Mouse (Mus musculus): ENCODE measurements at regions not wholly inside any gene's neighbourhood (a gene's known extent, or its start where the extent isn't known, plus 50 kb on each side); places are given as distances from the start of the nearest gene placed in this dataset.
"Not testable (repeated sequence)": the region's sequence is repeated elsewhere in the genome, so short reads cannot be mapped to it uniquely, and the experiment has no call there.

DNA sequence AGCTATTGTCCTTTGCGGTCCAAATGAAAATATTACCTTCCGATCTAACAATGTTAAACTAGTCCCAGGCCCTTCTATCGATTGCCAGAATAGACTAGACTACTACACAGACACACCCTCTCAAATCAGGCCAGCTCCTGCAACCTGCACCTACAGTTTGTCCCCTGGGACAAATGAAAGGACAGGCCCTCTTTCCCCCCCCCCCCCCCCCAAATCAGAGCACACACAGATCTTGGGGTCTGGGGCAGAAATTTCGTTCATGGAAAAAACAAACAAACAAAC lies 77.8 kb downstream of the BC107364 start:
- not testable (repeated sequence) for H3K27me3 ChIP-seq (ENCODE audit: control insufficient read depth); H3K36me3 ChIP-seq (ENCODE audit: control insufficient read depth); H3K4me3 ChIP-seq (replicated peaks); H3K9me3 ChIP-seq (ENCODE audit: control insufficient read depth, low read length); H3K4me1 ChIP-seq (ENCODE audit: control insufficient read depth)

DNA sequence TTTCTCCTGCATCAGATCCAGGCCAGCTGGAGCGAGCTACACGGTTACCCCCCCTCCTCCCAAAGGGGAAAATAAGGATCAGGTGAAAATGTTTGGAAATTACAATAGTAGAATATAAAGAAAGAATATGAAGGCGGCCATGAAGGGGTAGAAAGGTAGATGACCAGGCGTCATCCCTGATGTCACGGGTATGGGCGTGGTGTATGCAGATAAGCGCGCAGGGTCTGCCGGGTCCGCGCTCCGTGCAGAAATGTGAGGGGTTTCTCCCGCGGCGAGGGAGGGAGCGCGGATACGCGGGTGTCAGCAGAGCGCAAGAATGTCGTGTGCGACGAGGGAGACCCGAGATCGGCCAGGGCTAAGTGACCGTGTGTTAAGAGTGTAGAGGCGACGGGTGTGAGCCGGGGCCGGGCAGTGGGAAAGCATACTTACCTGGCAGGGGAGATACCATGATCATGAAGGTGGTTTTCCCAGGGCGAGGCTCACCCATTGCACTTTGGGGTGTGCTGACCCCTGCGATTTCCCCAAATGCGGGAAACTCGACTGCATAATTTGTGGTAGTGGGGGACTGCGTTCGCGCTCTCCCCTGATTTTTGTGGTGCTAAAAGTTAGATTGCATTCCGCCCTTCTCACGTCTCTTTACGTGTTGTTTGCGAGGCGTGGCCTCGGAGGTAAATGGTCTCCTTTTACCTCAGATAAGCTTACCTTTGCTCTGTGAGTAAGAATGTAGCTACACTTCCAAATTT lies 78.3 kb downstream of the BC107364 start:
- not testable (repeated sequence) for H3K4me3 ChIP-seq (replicated peaks); H3K9me3 ChIP-seq (ENCODE audit: control insufficient read depth, low read length); H3K36me3 ChIP-seq (ENCODE audit: control insufficient read depth); H3K4me1 ChIP-seq (ENCODE audit: control insufficient read depth); H3K27me3 ChIP-seq (ENCODE audit: control insufficient read depth)

DNA sequence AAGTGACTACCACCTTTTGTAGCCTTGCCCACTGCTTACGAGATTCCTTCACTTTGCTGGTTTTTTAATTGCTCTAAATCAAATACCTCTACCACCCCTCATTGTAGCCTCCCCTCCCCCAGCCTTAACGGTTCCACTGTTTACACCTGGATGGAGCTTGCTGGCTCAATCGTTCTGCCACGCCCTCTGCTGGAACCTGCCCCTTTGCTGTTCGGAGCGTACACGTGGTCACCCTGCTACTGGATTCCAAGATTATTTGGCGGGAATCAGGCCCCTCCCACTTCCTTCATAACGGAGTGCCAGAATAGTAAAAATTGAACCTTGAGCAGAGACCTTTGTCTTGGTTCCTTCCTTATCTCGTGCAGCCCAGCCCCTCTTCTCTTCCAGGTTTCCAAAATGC lies 68.8 kb upstream of the Fcgr1 start:
- not testable (repeated sequence) for H3K9me3 ChIP-seq (ENCODE audit: control insufficient read depth, low read length); H3K4me1 ChIP-seq (ENCODE audit: control insufficient read depth); H3K4me3 ChIP-seq (replicated peaks); H3K36me3 ChIP-seq (ENCODE audit: control insufficient read depth)
- H3K27me3 ChIP-seq (ENCODE audit: control insufficient read depth), result peaks cover 14% of the 10 kb centered on the region

DNA sequence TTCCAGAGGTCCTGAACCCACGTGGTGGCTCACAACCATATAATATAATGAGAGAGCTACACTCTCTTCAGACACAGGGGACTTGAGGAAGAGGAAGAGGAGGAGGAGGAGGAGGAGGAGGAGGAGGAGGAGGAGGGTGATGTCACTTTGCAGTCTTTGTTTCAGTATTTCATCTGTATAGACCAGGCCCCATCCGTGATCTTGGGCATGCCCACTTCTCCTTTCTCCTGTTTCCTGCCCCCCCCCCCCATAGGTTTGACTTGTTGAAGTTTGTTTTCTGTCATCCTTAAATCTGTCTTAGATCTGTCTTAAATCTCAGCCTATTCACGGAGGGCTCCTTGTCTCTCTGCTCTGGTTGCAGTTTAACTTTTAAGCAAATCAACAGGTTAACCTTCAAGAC lies 67.0 kb upstream of the Fcgr1 start:
- no peak overlapping the region for H3K4me3 ChIP-seq (replicated peaks)
- no peak for TF ChIP-seq TAL1 (IDR thresholded peaks at IDR 0.05; ENCODE audit: low read length)
- TF ChIP-seq GATA1 (IDR thresholded peaks at IDR 0.05; ENCODE audit: low read length), result no peak
- no peaks in the 10 kb centered on the region for H3K36me3 ChIP-seq (ENCODE audit: control insufficient read depth)

DNA sequence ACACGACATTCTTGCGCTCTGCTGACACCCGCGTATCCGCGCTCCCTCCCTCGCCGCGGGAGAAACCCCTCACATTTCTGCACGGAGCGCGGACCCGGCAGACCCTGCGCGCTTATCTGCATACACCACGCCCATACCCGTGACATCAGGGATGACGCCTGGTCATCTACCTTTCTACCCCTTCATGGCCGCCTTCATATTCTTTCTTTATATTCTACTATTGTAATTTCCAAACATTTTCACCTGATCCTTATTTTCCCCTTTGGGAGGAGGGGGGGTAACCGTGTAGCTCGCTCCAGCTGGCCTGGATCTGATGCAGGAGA lies 66.4 kb upstream of the Fcgr1 start:
- not testable (repeated sequence) for H3K4me1 ChIP-seq (ENCODE audit: control insufficient read depth); H3K36me3 ChIP-seq (ENCODE audit: control insufficient read depth); H3K4me3 ChIP-seq (replicated peaks); H3K9me3 ChIP-seq (ENCODE audit: control insufficient read depth, low read length)
- peaks cover 14% of the 10 kb centered on the region for H3K27me3 ChIP-seq (ENCODE audit: control insufficient read depth)

More for the DNA sequence above, 67.0 kb upstream of the Fcgr1 start:
- Histone ChIP-seq H3K27me3 (ENCODE audit: control insufficient read depth) (peaks cover 14% of the 10 kb centered on the region), H3K9me3 (ENCODE audit: control insufficient read depth, low read length) (peaks cover 7% of the 10 kb centered on the region; the same call in 1 of the 2 replicates), H3K4me1 (ENCODE audit: control insufficient read depth) (no peaks in the 10 kb centered on the region)

DNA sequence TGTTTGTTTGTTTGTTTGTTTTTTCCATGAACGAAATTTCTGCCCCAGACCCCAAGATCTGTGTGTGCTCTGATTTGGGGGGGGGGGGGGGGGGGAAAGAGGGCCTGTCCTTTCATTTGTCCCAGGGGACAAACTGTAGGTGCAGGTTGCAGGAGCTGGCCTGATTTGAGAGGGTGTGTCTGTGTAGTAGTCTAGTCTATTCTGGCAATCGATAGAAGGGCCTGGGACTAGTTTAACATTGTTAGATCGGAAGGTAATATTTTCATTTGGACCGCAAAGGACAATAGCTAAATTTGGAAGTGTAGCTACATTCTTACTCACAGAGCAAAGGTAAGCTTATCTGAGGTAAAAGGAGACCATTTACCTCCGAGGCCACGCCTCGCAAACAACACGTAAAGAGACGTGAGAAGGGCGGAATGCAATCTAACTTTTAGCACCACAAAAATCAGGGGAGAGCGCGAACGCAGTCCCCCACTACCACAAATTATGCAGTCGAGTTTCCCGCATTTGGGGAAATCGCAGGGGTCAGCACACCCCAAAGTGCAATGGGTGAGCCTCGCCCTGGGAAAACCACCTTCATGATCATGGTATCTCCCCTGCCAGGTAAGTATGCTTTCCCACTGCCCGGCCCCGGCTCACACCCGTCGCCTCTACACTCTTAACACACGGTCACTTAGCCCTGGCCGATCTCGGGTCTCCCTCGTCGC lies 65.9 kb upstream of the Fcgr1 start:
- H3K9me3 ChIP-seq (ENCODE audit: control insufficient read depth, low read length); H3K4me1 ChIP-seq (ENCODE audit: control insufficient read depth); H3K4me3 ChIP-seq (replicated peaks); H3K36me3 ChIP-seq (ENCODE audit: control insufficient read depth): not testable (repeated sequence)
- peaks cover 14% of the 10 kb centered on the region for H3K27me3 ChIP-seq (ENCODE audit: control insufficient read depth)

DNA sequence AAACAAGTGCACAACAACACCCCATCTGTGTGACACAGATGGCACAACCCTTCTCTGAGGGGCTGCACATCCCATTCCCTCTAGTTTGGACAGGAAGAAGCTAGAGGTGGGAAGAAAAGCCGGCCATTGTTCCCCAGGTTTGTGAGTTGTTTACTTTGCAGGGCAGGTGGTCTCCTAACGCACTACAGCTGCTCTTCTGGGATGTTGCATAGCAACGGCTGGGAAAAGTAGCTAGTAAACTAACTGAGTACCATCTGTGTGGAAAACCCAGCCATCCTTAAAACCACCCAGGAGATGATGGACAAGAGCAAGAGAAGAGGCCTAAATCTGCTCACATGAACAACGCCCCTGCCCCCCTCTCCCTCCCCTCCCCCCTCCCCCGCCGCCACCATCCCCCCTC lies 57.9 kb upstream of the Fcgr1 start:
- not testable (repeated sequence) for H3K9me3 ChIP-seq (ENCODE audit: control insufficient read depth, low read length); H3K27me3 ChIP-seq (ENCODE audit: control insufficient read depth); H3K4me1 ChIP-seq (ENCODE audit: control insufficient read depth); H3K4me3 ChIP-seq (replicated peaks); H3K36me3 ChIP-seq (ENCODE audit: control insufficient read depth)

DNA sequence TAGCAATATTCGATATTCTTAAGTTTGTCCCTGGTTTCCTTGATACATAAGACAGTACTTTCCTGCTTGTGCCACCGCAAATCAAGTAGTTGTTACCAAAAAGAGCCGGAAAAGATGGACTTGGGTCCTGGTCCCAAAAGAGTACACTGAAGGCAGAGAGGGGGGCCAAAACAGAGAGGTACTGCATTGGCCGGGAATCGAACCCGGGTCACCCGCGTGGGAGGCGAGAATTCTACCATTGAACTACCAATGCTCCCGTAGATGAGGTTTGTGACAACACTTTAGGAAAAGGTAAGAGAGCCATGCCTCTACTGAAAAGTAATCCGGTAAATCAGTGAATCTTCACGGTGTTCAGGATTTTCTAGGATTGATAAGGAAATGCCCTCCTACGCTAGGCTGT lies 57.2 kb upstream of the Fcgr1 start:
- H3K27me3 ChIP-seq (ENCODE audit: control insufficient read depth); H3K4me1 ChIP-seq (ENCODE audit: control insufficient read depth): not testable (repeated sequence)

DNA sequence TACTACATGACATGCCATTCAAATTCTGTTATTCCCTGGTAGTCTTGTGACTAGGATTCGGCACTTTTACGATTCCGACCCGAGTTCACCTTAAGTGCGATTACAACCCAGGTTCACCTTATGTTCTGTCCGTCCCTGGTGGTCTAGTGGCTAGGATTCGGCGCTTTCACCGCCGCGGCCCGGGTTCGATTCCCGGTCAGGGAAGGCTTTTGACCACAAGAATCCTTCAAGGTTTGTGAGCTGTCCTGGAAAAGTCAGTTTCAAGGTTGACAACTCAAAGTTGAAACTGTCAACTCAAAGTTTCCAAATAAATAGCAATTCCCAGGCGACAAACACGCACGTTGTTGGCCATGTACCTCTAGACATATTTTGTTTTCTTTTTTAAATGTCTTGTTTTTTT lies 52.8 kb upstream of the Fcgr1 start:
- not testable (repeated sequence) for H3K36me3 ChIP-seq (ENCODE audit: control insufficient read depth); H3K9me3 ChIP-seq (ENCODE audit: control insufficient read depth, low read length); H3K4me1 ChIP-seq (ENCODE audit: control insufficient read depth); H3K4me3 ChIP-seq (replicated peaks)
- H3K27me3 ChIP-seq (ENCODE audit: control insufficient read depth), result peaks cover 34% of the 10 kb centered on the region

More for the DNA sequence above, 57.2 kb upstream of the Fcgr1 start:
- not testable (repeated sequence) for H3K9me3 ChIP-seq (ENCODE audit: control insufficient read depth, low read length); H3K4me3 ChIP-seq (replicated peaks); H3K36me3 ChIP-seq (ENCODE audit: control insufficient read depth)

DNA sequence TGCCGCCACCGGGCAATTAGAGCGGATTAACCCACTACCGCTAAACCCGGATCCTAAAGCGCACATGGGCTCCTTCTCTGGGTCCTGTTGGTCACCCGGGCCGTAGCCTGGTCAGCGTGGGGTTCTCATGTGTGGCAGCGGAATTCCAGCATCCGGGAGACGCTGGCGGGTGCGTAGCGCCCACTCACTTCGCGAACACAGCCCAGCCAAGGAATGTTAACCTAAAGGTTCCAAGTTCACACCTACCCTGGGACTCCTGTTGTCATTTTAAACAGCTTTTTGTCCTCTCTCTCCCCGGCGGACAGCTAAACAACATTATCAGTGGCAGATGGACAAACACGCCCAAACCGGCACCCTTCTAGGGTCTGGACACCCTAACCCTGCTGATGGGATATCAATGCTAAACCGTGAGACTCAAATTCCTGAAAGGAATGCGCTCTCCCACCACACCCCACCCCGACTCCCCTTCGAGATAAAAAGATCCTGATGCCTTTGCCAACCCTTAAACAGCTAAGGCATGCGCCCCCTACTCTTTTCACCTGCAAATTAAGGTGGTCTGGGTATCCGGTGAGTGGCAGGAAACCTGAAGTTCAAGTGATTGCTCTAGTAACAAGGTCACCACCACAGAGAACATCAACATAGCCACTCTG lies 49.8 kb upstream of the Fcgr1 start:
- no peak overlapping the region for H3K4me3 ChIP-seq (replicated peaks)
- H3K9me3 ChIP-seq (ENCODE audit: control insufficient read depth, low read length), result no peaks in the 10 kb centered on the region; the same call in 1 of the 2 replicates
- no peaks in the 10 kb centered on the region for H3K36me3 ChIP-seq (ENCODE audit: control insufficient read depth)
- no peaks in the 10 kb centered on the region for H3K4me1 ChIP-seq (ENCODE audit: control insufficient read depth)
- H3K27me3 ChIP-seq (ENCODE audit: control insufficient read depth), result peaks cover 61% of the 10 kb centered on the region
- TF ChIP-seq TAL1 (IDR thresholded peaks at IDR 0.05; ENCODE audit: low read length) (no peak), GATA1 (IDR thresholded peaks at IDR 0.05; ENCODE audit: low read length) (no peak)

All from erythroblast, embryonic 14.5 days (primary cell).